Mouse (Mus musculus) lung, embryonic 16.5 days (tissue): ENCODE results near the gene Fgf13. TPM values are rescaled to one million over a fixed set of nuclear protein-coding genes. Genes with fewer than 3 reads are reported as not detected.

Source experiments
- ATAC-seq: fragments of 200-750 bp; cut with Nextera tagmentation; 2 replicates; pipeline ENCODE4 v1.8.0; 2017; ENCODE audit warnings: low read depth, mild to moderate bottlenecking, moderate library complexity
- H3K27ac ChIP-seq: fragments of 300-500 bp; sonication (generic); 2 replicates; pipeline ENCODE4 v1.5.1; 2014; ENCODE audit warnings: mild to moderate bottlenecking, control low read depth, low read length
- H3K27me3 ChIP-seq: fragments of 300-500 bp; sonication (generic); 2 replicates; pipeline ENCODE4 v1.6.1; 2014; ENCODE audit warnings: low read depth, low read length, mixed read lengths; ENCODE audit not compliant: control insufficient read depth, insufficient read depth
- H3K36me3 ChIP-seq: fragments of 300-500 bp; sonication (generic); 2 replicates; pipeline ENCODE4 v1.6.1; 2014; ENCODE audit warnings: low read length; ENCODE audit not compliant: control insufficient read depth, insufficient read depth
- H3K4me1 ChIP-seq: fragments of 300-500 bp; sonication (generic); replicated peaks from 2 replicates; pipeline ENCODE4 v1.6.1; 2014; ENCODE audit warnings: low read length, mixed read lengths; ENCODE audit not compliant: control insufficient read depth, insufficient read depth
- H3K4me2 ChIP-seq: fragments of 300-500 bp; sonication (generic); 2 replicates; pipeline ENCODE4 v1.6.1; 2014; ENCODE audit warnings: low read depth, low read length, control low read depth
- H3K4me3 ChIP-seq: fragments of 300-500 bp; sonication (generic); 2 replicates; pipeline ENCODE4 v1.5.1; 2014; ENCODE audit warnings: mild to moderate bottlenecking, low read length, control low read depth
- H3K9ac ChIP-seq: fragments of 300-500 bp; sonication (generic); 2 replicates; pipeline ENCODE4 v1.6.1; 2014; ENCODE audit warnings: low read length, control low read depth
- H3K9me3 ChIP-seq: fragments of 300-500 bp; sonication (generic); 2 replicates; pipeline ENCODE4 v1.6.1; 2016; ENCODE audit warnings: low read length; ENCODE audit not compliant: control insufficient read depth
- WGBS: fragments of 180-500 bp; shearing (Covaris S2); extraction: QIAGEN DNeasy Blood & Tissue Kit; methylation state at CpG from one replicate; pipeline ENCODE4 v1.1.7; 2014; 5-methylcytosine and 5-hydroxymethylcytosine counted together
- polyA plus RNA-seq: library from polyadenylated mRNA; unstranded; fragments of >200 nt; fragmentation: Nextera tagmentation; extraction: Ambion mirVana; gene quantifications from 2 replicates; pipeline ENCODE4 v1.2.1, GENCODE M21; 2015

The Fgf13 gene
- polyA plus RNA-seq, 1 experiment from 2014 or later: 5.0 TPM

- no peak overlapping the region for H3K9ac ChIP-seq
- no peak overlapping the region for H3K4me2 ChIP-seq
- no peak overlapping the region for H3K4me3 ChIP-seq
- no peak for ATAC-seq
- 44% methylated on average over 2 of the region's 2 CpGs for WGBS
- H3K36me3 ChIP-seq: no peaks in the 10 kb centered on the region
- H3K27ac ChIP-seq: no peak overlapping the region
- H3K27me3 ChIP-seq: no peaks in the 10 kb centered on the region
- no peaks in the 10 kb centered on the region for H3K9me3 ChIP-seq
- no peaks in the 10 kb centered on the region for H3K4me1 ChIP-seq
These were observed 327.0 kb downstream of the Fgf13 start for GRCm38 (mm10) chrX:59240683-59241459.

DNA sequence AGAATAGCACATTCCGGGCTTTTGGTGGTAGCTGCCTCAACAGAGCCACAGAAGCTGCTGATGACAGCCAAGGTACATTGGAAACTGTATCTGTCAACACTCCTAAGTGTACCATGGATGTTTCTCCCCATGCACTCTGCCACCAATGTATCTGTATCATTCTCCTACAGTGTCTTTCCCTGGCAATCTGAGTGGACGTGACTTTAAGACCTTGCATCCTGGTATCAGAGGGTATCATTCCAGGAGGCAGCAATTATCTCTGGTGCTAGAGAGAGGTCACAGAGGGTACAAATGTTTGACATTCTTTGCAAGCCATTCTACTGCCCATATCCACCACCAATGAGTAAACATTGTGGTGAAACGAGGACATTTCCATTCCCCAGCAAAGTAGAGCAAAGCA, 347.2 kb downstream of the Fgf13 start:
- no peak overlapping the region for H3K4me3 ChIP-seq
- H3K36me3 ChIP-seq: no peaks in the 10 kb centered on the region
- H3K4me2 ChIP-seq: no peak overlapping the region
- no peaks in the 10 kb centered on the region for H3K9me3 ChIP-seq
- H3K27me3 ChIP-seq: no peaks in the 10 kb centered on the region
- H3K4me1 ChIP-seq: no peaks in the 10 kb centered on the region
- WGBS: 36% methylated on average over 3 of the region's 3 CpGs
- ATAC-seq: no peak
- H3K9ac ChIP-seq: no peak overlapping the region
- no peak overlapping the region for H3K27ac ChIP-seq

GRCm38 (mm10) chrX:59201146-59201545, 366.7 kb downstream of the Fgf13 start:
- Histone ChIP-seq H3K9ac (no peak overlapping the region), H3K4me1 (no peaks in the 10 kb centered on the region), H3K9me3 (no peaks in the 10 kb centered on the region), H3K4me2 (no peak overlapping the region), H3K36me3 (no peaks in the 10 kb centered on the region), H3K4me3 (no peak overlapping the region), H3K27ac (no peak overlapping the region), H3K27me3 (no peaks in the 10 kb centered on the region)
- ATAC-seq: no peak

- Histone ChIP-seq H3K9ac (no peak overlapping the region), H3K4me3 (no peak overlapping the region), H3K4me1 (no peaks in the 10 kb centered on the region), H3K36me3 (no peaks in the 10 kb centered on the region), H3K27me3 (no peaks in the 10 kb centered on the region), H3K9me3 (no peaks in the 10 kb centered on the region), H3K27ac (no peak overlapping the region), H3K4me2 (no peak overlapping the region)
- ATAC-seq: no peak
- 64% methylated on average over 4 of the region's 4 CpGs for WGBS
These were observed 373.7 kb downstream of the Fgf13 start for GRCm38 (mm10) chrX:59194149-59194548.

DNA sequence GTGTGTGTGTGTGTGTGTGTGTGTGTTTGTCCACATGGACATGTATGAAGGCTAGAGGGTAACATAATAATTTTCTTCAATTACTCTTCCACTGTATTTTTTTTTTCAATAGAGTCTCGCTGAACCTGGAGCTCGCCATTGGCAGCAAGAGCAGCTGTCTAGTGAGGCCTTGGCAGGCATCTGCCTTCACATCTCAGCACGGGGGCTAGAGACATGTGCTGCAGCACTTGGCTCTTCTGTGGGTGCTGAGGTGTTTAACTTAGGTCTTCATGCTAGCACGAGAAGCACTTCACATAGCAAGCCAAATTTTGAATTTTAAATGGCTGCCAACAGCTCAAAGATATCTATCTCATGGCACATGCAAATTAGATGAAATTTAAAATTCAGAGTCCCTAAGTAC, 380.9 kb downstream of the Fgf13 start:
- Histone ChIP-seq H3K4me1 (no peaks in the 10 kb centered on the region), H3K4me3 (no peak overlapping the region), H3K4me2 (no peak overlapping the region), H3K27ac (no peak overlapping the region), H3K9me3 (no peaks in the 10 kb centered on the region), H3K9ac (no peak overlapping the region), H3K27me3 (no peaks in the 10 kb centered on the region), H3K36me3 (no peaks in the 10 kb centered on the region)
- whole genome bisulfite sequencing: 60% methylated on average over 4 of the region's 4 CpGs
- ATAC-seq: no peak

- Histone ChIP-seq H3K27ac (no peak overlapping the region), H3K9me3 (no peaks in the 10 kb centered on the region), H3K4me2 (no peak overlapping the region), H3K36me3 (no peaks in the 10 kb centered on the region), H3K9ac (no peak overlapping the region), H3K4me3 (no peak overlapping the region), H3K4me1 (no peaks in the 10 kb centered on the region), H3K27me3 (no peaks in the 10 kb centered on the region)
- 64% methylated on average over 4 of the region's 4 CpGs for WGBS
- no peak for ATAC-seq
These were observed 385.5 kb downstream of the Fgf13 start for GRCm38 (mm10) chrX:59182323-59182722.

DNA sequence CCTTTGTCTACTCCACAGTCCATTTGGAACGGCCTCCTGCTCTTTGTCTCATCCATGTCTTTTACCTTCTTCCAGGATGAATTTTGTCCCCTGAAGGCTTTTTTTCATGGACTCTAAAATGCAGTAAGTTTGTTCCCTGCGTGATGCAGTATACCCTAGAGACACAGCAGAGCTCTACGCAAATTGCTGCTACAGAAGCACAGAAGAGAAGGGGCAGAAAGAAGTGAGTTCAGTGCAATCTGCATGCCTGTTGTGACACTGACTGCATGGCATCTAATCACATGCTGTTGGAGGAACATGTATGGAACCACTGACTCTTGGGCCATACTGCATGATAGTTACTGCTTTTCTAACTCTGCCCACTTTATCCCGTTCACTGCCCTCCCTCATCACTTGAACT, 388.2 kb downstream of the Fgf13 start:
- Histone ChIP-seq H3K9me3 (no peaks in the 10 kb centered on the region), H3K4me1 (no peaks in the 10 kb centered on the region), H3K4me2 (no peak overlapping the region), H3K4me3 (no peak overlapping the region), H3K27me3 (no peaks in the 10 kb centered on the region), H3K9ac (no peak overlapping the region), H3K36me3 (no peaks in the 10 kb centered on the region), H3K27ac (no peak overlapping the region)
- WGBS: 77% methylated on average over 4 of the region's 4 CpGs
- ATAC-seq: no peak

DNA sequence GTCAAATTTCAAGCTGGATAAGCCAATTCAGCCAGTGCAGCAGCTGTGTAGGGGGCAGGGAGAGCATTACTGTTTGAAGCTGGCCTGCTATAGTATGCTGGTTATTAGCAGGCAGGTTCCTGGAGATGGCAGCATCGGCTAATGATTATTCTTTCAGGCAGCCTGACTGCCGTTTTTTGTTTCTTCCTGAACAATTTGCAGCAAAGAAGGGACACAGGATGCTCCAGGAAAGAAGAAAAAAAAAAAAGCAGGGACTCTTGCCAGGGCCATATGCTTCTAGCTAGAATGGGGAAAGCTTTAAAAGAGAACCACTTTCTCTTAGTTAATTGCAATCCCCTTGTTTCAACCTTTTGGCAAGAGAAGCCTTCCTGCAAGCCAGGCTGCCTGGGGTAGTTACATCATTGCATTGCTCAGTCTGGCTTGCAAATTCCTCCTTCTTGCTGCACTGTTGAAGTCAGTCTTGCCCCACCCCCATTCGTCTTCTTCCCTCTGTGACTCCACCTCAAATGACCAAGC, 388.7 kb downstream of the Fgf13 start:
- H3K4me2 ChIP-seq: no peak overlapping the region
- no peak overlapping the region for H3K4me3 ChIP-seq

GRCm38 (mm10) chrX:59177653-59178052, 390.2 kb downstream of the Fgf13 start:
- Histone ChIP-seq H3K9ac (no peak overlapping the region), H3K36me3 (no peaks in the 10 kb centered on the region), H3K4me3 (no peak overlapping the region), H3K9me3 (no peaks in the 10 kb centered on the region), H3K27ac (no peak overlapping the region), H3K4me1 (no peaks in the 10 kb centered on the region), H3K4me2 (no peak overlapping the region), H3K27me3 (no peaks in the 10 kb centered on the region)
- ATAC-seq: no peak
- 50% methylated on average over 3 of the region's 3 CpGs for WGBS

More for the DNA sequence above, 388.7 kb downstream of the Fgf13 start:
- H3K36me3 ChIP-seq: no peaks in the 10 kb centered on the region
- 23% methylated on average over 3 of the region's 3 CpGs for WGBS
- no peak overlapping the region for H3K27ac ChIP-seq
- H3K9ac ChIP-seq: no peak overlapping the region
- ATAC-seq: no peak
- no peaks in the 10 kb centered on the region for H3K4me1 ChIP-seq
- H3K27me3 ChIP-seq: no peaks in the 10 kb centered on the region
- no peaks in the 10 kb centered on the region for H3K9me3 ChIP-seq
